Mouse (Mus musculus): ENCODE data around the gene Smoc2. TPM values are rescaled to one million over a fixed set of nuclear protein-coding genes. Genes with fewer than 3 reads are reported as not detected.
A peak's percentile ranks its signal among the peaks of the same experiment; 100 is the strongest.

The Smoc2 gene
- total RNA-seq (2015) (not detected in 2 replicates), total RNA-seq (2017) (not detected in 2 replicates)

GRCm38 (mm10) chr17:14279177-14279965 is at the start of gene Smoc2:
Gene Smoc2 (plus strand): TSS chr17:14279506.
- peak; percentile 23; the same call in 1 of the 2 replicates for ATAC-seq (replicated peaks; ENCODE audit: poor library complexity)

- ATAC-seq (replicated peaks; ENCODE audit: poor library complexity), result no peak
Observed at GRCm38 (mm10) chr17:14230698-14231430, 48.4 kb upstream of the Smoc2 start.

GRCm38 (mm10) chr17:14232629-14233028 is 46.7 kb upstream of the Smoc2 start:
- peak; percentile 68 for ATAC-seq (replicated peaks; ENCODE audit: poor library complexity)

GRCm38 (mm10) chr17:14233658-14234057 is 45.6 kb upstream of the Smoc2 start:
- no peak for ATAC-seq (replicated peaks; ENCODE audit: poor library complexity)

GRCm38 (mm10) chr17:14234774-14235389 is 44.4 kb upstream of the Smoc2 start:
- ATAC-seq (replicated peaks; ENCODE audit: poor library complexity), result no peak

- no peak for ATAC-seq (replicated peaks; ENCODE audit: poor library complexity)
Observed at GRCm38 (mm10) chr17:14237134-14237533, 42.2 kb upstream of the Smoc2 start.

GRCm38 (mm10) chr17:14239960-14240359 is 39.3 kb upstream of the Smoc2 start:
- no peak for ATAC-seq (replicated peaks; ENCODE audit: poor library complexity)

GRCm38 (mm10) chr17:14242634-14243033 is 36.7 kb upstream of the Smoc2 start:
- ATAC-seq (replicated peaks; ENCODE audit: poor library complexity), result no peak

- ATAC-seq (replicated peaks; ENCODE audit: poor library complexity), result no peak
Observed at GRCm38 (mm10) chr17:14244195-14244965, 34.9 kb upstream of the Smoc2 start.

- ATAC-seq (replicated peaks; ENCODE audit: poor library complexity), result no peak
Observed at GRCm38 (mm10) chr17:14246266-14246665, 33.0 kb upstream of the Smoc2 start.

- ATAC-seq (replicated peaks; ENCODE audit: poor library complexity), result no peak
Observed at GRCm38 (mm10) chr17:14247931-14248330, 31.4 kb upstream of the Smoc2 start.

- no peak for ATAC-seq (replicated peaks; ENCODE audit: poor library complexity)
Observed at GRCm38 (mm10) chr17:14249595-14249994, 29.7 kb upstream of the Smoc2 start.

- no peak for ATAC-seq (replicated peaks; ENCODE audit: poor library complexity)
Observed at GRCm38 (mm10) chr17:14250401-14250800, 28.9 kb upstream of the Smoc2 start.

- no peak for ATAC-seq (replicated peaks; ENCODE audit: poor library complexity)
Observed at GRCm38 (mm10) chr17:14252456-14252855, 26.9 kb upstream of the Smoc2 start.

- ATAC-seq (replicated peaks; ENCODE audit: poor library complexity), result no peak
Observed at GRCm38 (mm10) chr17:14254616-14255015, 24.7 kb upstream of the Smoc2 start.

- ATAC-seq (replicated peaks; ENCODE audit: poor library complexity), result no peak
Observed at GRCm38 (mm10) chr17:14257799-14258520, 21.3 kb upstream of the Smoc2 start.

GRCm38 (mm10) chr17:14258906-14259305 is 20.4 kb upstream of the Smoc2 start:
- no peak for ATAC-seq (replicated peaks; ENCODE audit: poor library complexity)

- ATAC-seq (replicated peaks; ENCODE audit: poor library complexity), result no peak
Observed at GRCm38 (mm10) chr17:14260966-14261365, 18.3 kb upstream of the Smoc2 start.

GRCm38 (mm10) chr17:14262217-14262616 is 17.1 kb upstream of the Smoc2 start:
- ATAC-seq (replicated peaks; ENCODE audit: poor library complexity), result no peak

- no peak for ATAC-seq (replicated peaks; ENCODE audit: poor library complexity)
Observed at GRCm38 (mm10) chr17:14268001-14268400, 11.3 kb upstream of the Smoc2 start.
